Mouse (Mus musculus) embryo, embryonic 11 days (tissue): ENCODE measurements around the gene Prkar2b.
A peak's percentile ranks its signal among the peaks of the same experiment; 100 is the strongest.

Experiments
- DNase-seq: peaks from one replicate; pipeline ENCODE4 v3.0.0-alpha.2; 2015

Prkar2b gene

GRCm38 (mm10) chr12:31955843-31956242 lies 105.3 kb downstream of the Prkar2b start:
- no peak for DNase-seq

- DNase-seq = no peak
Observed at GRCm38 (mm10) chr12:31950659-31951031, 110.5 kb downstream of the Prkar2b start.

DNA sequence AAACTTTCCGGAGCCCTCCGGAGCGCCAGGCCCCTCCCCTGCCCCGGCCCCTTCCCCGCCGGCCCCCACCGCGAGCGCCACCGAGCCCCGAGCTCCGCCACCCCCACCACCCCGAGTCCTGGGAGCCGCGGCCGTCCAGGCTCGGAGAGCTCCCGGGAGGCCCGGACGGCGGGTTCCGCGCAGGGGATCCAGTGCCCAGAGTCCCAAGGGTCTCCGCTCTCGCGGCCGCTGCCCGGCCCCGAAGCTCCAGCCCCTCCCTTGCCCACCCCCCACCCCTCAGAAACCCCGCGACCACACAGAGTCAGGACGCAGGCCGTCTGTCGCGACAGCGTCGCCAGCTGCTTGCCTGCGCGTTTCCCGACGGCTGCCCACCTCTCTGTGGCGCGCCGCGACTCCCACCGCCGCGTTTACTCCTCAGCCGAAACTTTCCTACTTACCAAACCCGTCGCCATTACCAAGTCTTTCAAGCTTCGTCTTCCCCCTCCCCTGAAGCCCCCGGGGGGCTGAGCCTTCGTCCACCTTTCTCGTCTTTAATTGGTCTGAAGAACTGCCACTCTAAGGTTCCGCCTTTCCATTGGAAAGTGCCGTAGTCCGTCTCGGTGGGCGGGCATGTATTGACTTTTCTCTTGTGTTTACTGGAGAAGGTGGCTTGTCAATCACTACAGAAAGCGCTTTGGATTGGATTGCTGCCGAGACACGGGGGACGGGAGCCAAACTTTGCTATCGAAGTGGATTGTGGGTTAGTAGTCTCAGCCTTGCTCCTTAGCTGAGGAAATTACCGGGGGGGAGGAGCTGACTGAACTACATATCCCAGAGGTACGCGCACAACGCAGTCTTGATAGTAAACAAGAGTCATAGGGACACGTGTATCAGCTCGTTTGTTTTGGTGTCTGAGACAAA lies 111.1 kb downstream of the Prkar2b start, which contains the start of gene Hbp1:
TSS of gene Hbp1 (minus strand) at position 777 of the 900 bp plus-strand sequence.
- peak; percentile 99 for DNase-seq

DNA sequence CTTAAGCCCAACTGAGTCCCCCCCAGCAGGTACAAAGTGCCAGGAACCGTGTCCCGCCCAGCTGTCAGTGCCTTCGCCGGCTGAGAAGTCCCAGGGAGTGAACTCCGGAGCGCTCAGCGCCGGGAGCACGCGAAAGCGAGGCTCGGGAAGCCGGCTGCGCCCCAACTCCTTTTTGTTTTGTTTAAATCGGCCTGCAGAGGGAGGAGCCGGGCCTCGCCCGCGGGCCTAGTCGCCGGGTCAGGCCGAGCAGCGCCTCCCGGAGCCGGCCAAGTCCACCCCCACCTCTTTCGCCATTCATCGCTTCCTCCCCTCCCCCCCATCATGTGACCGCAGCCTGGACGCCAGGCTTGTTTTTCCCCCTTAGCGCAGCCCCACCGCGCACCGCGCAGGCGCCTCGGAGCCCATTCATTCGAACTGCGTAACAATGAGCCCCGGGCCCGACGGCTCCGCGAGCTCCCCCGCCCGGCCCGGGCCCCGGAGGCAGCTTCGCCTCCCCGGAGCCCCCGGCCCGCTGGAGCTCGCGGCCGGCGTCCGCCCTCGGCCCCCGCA lies 111.8 kb downstream of the Prkar2b start:
- DNase-seq = peak; percentile 96

DNA sequence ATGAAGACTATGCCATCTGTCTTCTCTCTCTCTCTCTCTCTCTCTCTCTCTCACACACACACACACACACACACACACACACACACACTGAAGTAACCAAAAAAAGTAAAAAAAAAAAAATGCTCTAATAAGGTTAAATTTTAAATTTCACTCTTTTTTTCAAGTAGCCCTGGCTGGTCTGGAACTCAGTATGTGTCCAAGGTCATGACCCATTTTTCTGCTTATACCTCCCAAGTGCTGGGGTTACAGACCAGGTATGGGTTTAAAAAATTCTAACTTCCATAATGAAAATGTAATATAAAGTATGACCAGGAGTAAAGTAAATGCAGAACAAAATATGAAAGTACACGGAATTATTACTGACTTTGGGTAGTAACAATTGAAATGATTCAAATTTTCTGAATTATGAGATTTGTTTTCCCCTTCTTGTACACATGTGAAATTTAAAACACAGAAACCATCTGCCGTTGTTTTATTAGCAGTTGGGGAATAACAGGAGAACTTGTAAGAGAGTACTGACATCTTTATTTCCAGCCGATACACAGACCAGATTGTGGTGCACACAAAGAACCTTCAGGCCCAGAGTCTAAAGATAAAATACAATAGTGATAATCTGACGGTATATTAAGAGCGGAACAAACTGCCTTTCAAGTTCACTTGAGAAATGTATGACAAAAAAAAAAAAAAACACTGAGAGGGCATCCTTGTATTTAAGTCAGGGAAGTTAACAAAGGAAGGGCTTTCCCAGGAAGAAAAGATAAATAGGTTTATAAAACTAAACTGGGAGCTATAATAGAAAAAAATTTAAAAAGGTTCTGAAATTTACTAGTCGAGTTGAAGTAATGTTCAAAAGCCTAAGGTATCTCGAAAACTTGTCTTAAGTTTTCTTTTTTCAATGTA lies 112.7 kb downstream of the Prkar2b start:
- peak; percentile 9 for DNase-seq

DNA sequence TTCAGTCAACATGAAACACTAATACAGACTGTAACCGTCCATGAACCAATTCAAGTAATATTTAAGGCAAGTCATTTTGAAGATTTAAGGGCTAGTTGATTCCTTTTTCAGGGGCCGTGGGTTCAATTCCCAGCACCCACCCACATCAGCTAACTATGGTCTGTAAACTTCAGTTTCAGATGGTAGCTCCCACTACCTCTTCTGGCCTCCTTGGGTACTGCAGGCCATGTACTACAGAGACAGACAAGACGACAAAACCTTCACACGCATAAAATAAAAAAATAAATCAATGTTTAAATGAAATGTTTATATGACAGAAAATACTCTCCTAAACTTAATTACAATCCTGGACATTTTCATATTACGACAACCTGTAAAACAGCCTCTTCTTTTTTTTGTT lies 113.6 kb downstream of the Prkar2b start:
- DNase-seq = no peak

DNA sequence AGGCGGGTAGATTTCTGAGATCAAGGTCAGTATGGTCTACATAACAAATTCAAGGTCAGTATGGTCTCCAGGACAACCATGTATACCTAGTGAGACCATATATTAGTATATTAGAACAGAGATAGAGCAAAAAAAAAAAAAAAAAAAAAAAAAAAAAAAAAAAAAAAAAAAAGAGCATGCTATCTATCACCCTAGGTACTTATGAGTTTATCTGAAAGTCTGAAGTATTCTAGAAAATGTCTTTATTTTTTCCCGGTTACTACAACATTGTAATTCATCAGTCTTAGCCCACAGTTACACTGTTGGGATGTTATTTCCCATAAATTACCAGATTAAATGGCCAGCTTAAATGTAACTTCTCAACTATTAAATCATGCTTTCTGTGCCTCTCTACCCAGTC lies 116.7 kb downstream of the Prkar2b start:
- no peak for DNase-seq

DNA sequence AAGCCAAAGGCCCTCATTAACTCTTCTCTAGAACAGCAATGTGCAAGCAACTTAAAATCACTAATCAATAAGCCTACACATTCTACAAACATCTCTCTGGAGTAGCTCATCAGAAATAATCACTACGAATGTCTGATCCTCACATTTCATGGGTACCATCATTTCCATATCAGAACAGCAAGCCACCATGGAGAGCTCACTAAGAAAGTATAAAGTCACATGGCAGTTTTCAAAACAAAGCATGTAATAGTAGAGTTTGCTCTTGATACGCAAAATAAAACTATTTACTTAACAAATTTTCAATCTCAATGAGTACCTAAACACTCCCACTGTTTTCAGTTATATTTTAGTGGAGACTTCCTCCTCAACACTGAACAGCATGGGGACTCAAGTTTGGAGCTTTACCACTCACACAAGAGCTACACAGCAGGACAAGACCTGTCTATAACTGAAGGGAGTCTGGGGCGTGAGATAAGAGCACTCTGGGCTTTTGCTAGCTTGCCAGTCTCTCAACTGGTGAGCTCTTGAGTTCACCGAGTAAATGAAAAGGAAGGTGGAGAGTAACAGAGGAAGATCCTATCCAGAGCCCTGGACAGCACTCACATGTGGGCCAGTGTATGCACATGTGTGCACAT lies 118.0 kb downstream of the Prkar2b start:
- no peak for DNase-seq

DNA sequence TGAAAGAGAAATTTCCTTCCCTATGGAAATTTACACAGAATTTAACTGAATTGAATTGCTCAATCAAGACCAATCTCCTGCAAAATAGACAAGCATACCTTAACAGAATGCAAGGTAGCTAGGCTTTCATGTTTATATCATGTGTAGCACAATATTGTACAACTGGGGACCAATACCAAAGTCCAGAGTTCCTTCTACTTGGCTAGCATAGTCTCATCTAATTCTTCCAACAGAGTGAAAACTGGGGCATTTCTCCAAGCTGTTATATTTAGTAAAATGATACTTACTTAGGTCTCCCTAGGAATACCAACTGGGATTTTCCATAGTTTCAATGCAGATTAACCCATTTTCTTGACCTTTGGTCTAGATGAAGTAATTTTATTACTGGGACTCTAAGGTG lies 122.1 kb downstream of the Prkar2b start:
- no peak for DNase-seq

- DNase-seq = no peak
Observed at GRCm38 (mm10) chr12:31938391-31938997, 122.6 kb downstream of the Prkar2b start.

DNA sequence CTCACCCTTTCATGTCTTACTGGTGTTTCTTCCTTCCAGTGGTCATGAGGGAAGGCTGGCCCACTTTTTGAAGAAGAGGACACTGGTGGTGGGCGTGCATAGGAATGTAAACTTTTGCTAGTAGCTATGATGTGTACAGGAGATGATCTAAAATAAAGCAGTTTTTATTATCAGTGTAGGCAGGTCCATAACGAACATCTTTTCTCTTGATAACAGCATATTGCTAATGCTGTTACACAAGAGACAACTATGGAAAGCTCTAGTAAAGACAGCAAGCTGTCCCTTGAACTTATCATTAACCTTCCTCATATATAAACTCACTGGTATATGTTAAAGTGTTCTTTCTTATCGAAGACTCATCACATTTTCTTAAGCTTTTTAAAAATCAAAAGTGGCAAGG lies 123.5 kb downstream of the Prkar2b start:
- DNase-seq = no peak

- peak; percentile 59 for DNase-seq
Observed at GRCm38 (mm10) chr12:31936657-31937300, 124.3 kb downstream of the Prkar2b start.

DNA sequence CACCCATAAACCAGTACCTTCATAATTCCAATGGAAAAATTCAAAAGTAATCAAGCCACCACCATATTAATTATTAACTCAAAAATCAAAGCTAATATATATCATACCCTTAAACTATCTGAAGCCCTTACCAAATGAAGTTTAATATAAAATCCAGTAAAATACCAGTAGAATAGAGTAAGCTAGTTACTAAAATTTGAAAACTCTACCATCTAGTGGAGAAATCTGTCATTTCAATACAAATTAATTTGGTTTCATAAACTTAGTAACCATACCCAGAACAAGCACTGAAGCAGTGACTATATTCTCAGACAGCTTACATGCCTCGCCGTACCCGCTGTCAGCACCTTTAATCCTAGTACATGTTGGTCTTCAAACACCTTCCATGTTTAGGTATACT lies 129.3 kb downstream of the Prkar2b start:
- DNase-seq = no peak

DNA sequence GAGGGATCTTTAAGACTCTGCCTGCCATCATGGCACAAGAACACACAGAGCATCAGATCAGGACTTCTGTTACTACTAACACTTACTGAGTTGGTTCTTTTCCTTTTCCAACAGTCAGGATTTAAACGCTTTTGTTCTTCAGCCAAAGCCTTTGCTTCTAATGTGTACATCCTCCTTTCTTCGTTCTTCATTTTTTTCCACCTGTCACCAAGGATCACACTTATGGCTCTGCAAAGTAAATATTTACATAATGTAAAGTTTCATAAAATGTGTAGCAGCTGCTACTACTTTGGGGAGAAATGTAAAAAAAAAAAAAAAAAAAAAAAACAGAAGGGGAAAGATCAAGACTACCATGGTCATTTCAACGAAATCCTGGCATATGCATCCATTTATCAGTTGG lies 132.6 kb downstream of the Prkar2b start:
- DNase-seq = no peak

GRCm38 (mm10) chr12:31926661-31927061 lies 134.4 kb downstream of the Prkar2b start:
- DNase-seq = peak; percentile 67

DNA sequence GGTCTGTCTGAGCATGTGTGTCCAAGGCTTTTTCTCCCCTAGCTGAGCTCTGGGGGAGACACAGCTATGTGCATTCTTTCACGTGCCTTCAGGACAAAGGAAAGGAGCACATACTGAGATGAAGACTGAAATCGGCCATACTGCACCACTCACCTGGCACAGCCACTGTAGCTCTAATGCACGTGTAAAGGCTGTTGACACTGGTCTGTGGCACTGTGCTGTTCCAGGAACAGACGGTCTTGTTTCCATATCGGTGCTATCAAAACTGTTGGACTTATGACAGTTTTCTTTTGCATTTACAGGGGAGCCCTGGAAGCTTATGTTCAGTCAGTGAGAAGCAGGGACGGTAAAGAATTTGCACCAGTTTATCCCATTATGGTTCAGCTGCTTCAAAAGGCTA lies 135.8 kb downstream of the Prkar2b start:
- DNase-seq = no peak

- no peak for DNase-seq
Observed at GRCm38 (mm10) chr12:31924135-31924534, 137.0 kb downstream of the Prkar2b start.

DNA sequence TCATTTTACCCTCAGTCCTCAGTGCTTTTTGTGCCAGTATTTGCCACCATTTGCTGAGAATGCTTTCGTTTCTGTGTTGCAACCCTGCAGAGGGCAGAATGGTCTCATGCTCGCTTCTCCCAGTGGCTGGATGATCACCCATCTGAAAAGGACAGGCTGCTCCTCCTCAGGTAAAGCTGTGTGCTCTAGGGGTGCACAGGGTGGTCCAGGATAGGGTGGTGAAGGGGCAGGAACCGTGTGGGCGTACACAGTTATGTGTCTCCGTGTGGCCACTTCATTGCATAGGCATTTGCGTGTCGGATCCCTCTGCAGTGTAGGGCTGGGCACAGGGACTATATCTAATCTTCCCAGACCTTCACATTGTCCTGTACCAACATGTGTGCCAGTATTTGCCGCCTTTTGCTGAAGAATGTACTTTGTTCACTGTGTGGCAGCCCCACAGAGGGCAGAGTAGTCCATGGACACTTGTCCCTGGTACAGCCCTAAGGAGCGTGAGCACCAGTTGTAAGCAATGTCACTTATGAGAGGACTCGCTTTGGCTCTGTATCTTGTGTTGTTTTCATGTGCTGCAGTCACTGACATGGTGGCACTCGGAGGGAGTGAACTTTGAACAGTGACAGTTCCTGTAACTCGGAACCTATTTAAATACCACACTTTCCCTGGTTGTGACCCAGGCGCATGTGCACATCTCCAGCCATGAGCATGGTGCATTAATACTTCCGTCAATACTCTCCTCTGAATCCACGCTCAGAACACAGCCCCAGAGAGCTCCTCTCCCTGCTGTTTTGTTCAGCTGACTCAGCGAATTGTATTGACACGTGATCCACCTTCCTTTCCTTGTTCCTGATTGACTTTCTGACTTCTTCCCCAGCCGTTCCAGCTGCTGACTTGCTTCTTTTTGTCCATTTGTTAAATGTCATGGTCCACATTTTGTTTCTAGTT lies 140.4 kb downstream of the Prkar2b start:
- DNase-seq = no peak

- no peak for DNase-seq
Observed at GRCm38 (mm10) chr12:31917245-31917644, 143.9 kb downstream of the Prkar2b start.

DNA sequence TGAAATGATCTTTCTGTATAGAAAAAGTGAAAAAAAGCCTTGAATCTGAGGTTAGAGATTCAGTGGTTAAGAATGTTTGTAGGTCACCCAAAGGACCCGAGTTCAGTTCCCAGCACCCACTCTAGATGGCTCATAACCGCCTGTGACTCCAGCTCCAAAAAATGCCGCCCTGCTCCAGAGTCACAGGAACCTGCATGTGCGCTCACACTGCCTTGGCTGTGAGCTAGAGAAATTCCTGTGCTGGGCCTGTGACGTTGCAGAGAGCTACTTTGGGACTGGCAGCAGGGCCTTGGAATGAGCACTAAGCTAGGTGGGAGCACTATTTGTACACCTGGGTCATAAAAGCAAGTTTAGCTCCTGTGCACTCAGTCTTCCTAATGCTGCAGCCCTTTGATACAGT lies 144.4 kb downstream of the Prkar2b start:
- DNase-seq = no peak

- DNase-seq = no peak
Observed at GRCm38 (mm10) chr12:31913614-31914013, 147.5 kb downstream of the Prkar2b start.
